Mouse (Mus musculus): Measurements from ENCODE around the gene Tekt4.

- TF ChIP-seq CTCF (IDR thresholded peaks at IDR 0.05; ENCODE audit: extremely low read depth, insufficient read depth, insufficient read length, insufficient replicate concordance), result no peak
- TF ChIP-seq POLR2A (IDR thresholded peaks at IDR 0.05; ENCODE audit: low read depth, low read length), result no peak
Measured at GRCm38 (mm10) chr17:25464091-25464490, 9.7 kb downstream of the Tekt4 start.

Data from spleen, adult 2 months (tissue).